ENCODE assay signal across 8 mouse cellular contexts in the genomic region with DNA sequence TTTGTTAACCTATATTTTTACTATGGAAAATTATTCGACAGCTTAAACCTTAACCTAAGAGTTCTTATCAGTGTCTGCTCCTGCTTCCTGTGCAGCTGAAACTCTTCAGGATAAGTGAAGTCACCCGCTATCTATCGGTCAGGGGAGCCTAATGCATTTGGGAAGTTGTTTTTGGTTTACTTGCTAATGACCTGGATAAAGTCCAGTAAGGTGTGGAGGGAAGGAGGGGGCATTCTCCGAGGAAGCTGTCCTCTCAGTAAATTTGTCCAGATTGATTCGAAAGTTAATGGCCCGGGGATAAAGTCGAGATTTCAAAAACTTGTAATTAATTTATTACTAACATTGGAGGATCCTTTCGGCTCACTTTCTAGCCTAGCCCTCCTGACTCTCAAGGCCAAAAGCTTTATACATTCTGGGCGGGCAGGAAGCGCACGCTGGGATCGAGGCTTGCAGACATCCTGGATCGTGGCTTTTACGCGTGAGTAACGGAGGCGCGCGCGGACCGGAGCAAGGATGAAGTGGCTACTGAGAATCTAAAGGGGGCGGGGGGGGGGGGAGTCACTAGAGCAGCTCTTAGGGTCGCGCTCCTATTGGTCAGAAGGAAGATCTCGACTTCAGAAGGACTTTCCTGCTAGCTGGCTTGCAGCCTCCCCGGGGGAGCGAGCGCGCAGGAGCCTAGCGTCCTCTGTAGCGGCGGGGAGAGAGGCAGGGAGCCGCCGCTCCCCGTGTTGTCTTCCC. TPM values are rescaled to one million over a fixed set of nuclear protein-coding genes. Genes with fewer than 3 reads are reported as not detected.
DNase-seq lines count a peak whose midpoint lies in the region; ATAC-seq and TF ChIP-seq lines count a peak whose summit lies in the region.

No protein-coding gene starts in this region.

- H3K9me3 ChIP-seq in midbrain, embryonic 15.5 days = no peaks in the 10 kb centered on the region

- H3K4me1 ChIP-seq in liver, adult 2 months (ENCODE audit: control insufficient read depth, insufficient read depth, low read length) = no peaks in the 10 kb centered on the region
- peaks cover 3% of the 10 kb centered on the region; the same call in 1 of the 2 replicates for H3K4me1 ChIP-seq in midbrain, embryonic 15.5 days

- no peak for TF ChIP-seq POLR2A in liver, adult 2 months (IDR thresholded peaks at IDR 0.05; ENCODE audit: extremely low read depth, insufficient read depth, low read length)

- H3K79me2 ChIP-seq in liver, adult 2 months (ENCODE audit: control insufficient read depth, insufficient read depth, low read length) = no peaks in the 10 kb centered on the region; the same call in 1 of the 2 replicates

- H3K4me2 ChIP-seq in midbrain, embryonic 15.5 days = peak overlapping the region; percentile 90

- 0 out of 2 replicates have a peak overlapping the region, but pooled peaks have one; percentile 12 for H3K9ac ChIP-seq in liver, adult 2 months (ENCODE audit: low read depth, low read length)
- H3K9ac ChIP-seq in midbrain, embryonic 15.5 days = peak overlapping the region; percentile 59

- H3K27ac ChIP-seq in liver, adult 2 months (replicated peaks; ENCODE audit: insufficient read depth, low read depth, low read length) = peak overlapping the region; percentile 21; the same call in 1 of the 2 replicates
- H3K27ac ChIP-seq in midbrain, embryonic 15.5 days = peak overlapping the region; percentile 76

- DNase-seq in layer of hippocampus, adult 11-12 months (ENCODE audit: low spot score) = peak; percentile 53
- no peak for DNase-seq in layer of hippocampus, adult 9-10 months (ENCODE audit: low spot score)
- DNase-seq in embryo, embryonic 10.5 days (ENCODE audit: low spot score) = peak; percentile 78
- DNase-seq in heart, adult 18-20 months = peak; percentile 83 to 88
- peak; percentile 45 for DNase-seq in kidney, adult 11 months
- DNase-seq in liver, adult 2 months (ENCODE audit: extremely low read depth, low read depth, low spot score) = no peak
- DNase-seq in spleen, postnatal 4 days (ENCODE audit: low spot score in 2 of 2) = peak; percentile 34 to 71

- WGBS in liver, adult 2 months = 2% methylated on average over 35 of the region's 35 CpGs
- 2% methylated on average over 35 of the region's 35 CpGs for WGBS in midbrain, embryonic 15.5 days

- H3K27me3 ChIP-seq in liver, adult 2 months (ENCODE audit: control insufficient read depth, insufficient read depth, low read length) = no peaks in the 10 kb centered on the region
- 0 out of 2 replicates have a peak, but pooled peaks cover 2% of the 10 kb centered on the region for H3K27me3 ChIP-seq in midbrain, embryonic 15.5 days (replicated peaks)

- ATAC-seq in midbrain, embryonic 15.5 days (replicated peaks) = peak; percentile 74

- peak overlapping the region; percentile 64 for H3K4me3 ChIP-seq in liver, adult 2 months (ENCODE audit: insufficient read depth, low read depth, low read length)
- peak overlapping the region; percentile 57 for H3K4me3 ChIP-seq in midbrain, embryonic 15.5 days

- TF ChIP-seq CTCF in liver, adult 2 months (IDR thresholded peaks at IDR 0.05; ENCODE audit: low read depth, low read length) = no peak

- H3K36me3 ChIP-seq in liver, adult 2 months (ENCODE audit: control insufficient read depth, insufficient read depth, low read length) = no peaks in the 10 kb centered on the region
- no peaks in the 10 kb centered on the region for H3K36me3 ChIP-seq in midbrain, embryonic 15.5 days (replicated peaks)

RNA-seq across cellular contexts. Expression of a gene that starts 19.6 kb away (rescaled TPM):
- 10 to 100 TPM; 53.4 to 56.5 TPM for total RNA-seq in heart, adult 18-20 months (2021)
- 3.9 and 5.0 TPM in 2 replicates for total RNA-seq in liver, adult 2 months (2014; rRNA removed)
- polyA plus RNA-seq in liver, adult 2 months (2012; rRNA removed) = 1.3 and 1.7 TPM in 2 replicates
- polyA plus RNA-seq in midbrain, embryonic 15.5 days (2015; fragmentation: Nextera tagmentation; extraction: Ambion mirVana) = 27.1 and 39.5 TPM in 2 replicates

Comparison
In these comparisons a context has a peak if more than half of its experiments do, and no peak if none do; other contexts are left out.
1. DNase-seq: peak in layer of hippocampus, adult 11-12 months (single experiment), embryo, embryonic 10.5 days (single experiment), heart, adult 18-20 months (2 of 2), kidney, adult 11 months (single experiment) and spleen, postnatal 4 days (2 of 2); none in layer of hippocampus, adult 9-10 months (single experiment) and liver, adult 2 months (single experiment).